Mouse (Mus musculus) kidney, adult 2 months (tissue): Measurements from ENCODE around the gene Trpc7. TPM values are rescaled to one million over a fixed set of nuclear protein-coding genes. Genes with fewer than 3 reads are reported as not detected.

ENCODE experiments used
- DNase-seq: peaks from one replicate; pipeline ENCODE4 v3.0.0; 2021
- H3K27ac ChIP-seq: fragments of 200-500 bp; 2 replicates; pipeline ENCODE4 v1.5.1; 2012; ENCODE audit warnings: low read depth, low read length, control low read depth, inconsistent platforms; ENCODE audit not compliant: insufficient read depth
- H3K27me3 ChIP-seq: fragments of 200-500 bp; replicated peaks from 2 replicates; pipeline ENCODE4 v1.6.1; 2012; ENCODE audit warnings: mild to moderate bottlenecking, moderate library complexity, low read length, inconsistent platforms; ENCODE audit not compliant: control insufficient read depth, insufficient read depth
- H3K36me3 ChIP-seq: fragments of 200-500 bp; 2 replicates; pipeline ENCODE4 v1.6.1; 2012; ENCODE audit warnings: mild to moderate bottlenecking, moderate library complexity, low read length, inconsistent platforms; ENCODE audit not compliant: control insufficient read depth, insufficient read depth
- H3K4me1 ChIP-seq: fragments of 200-500 bp; 2 replicates; pipeline ENCODE4 v1.6.1; 2011; ENCODE audit warnings: low read length; ENCODE audit not compliant: control insufficient read depth, insufficient read depth
- H3K4me3 ChIP-seq: fragments of 200-500 bp; 2 replicates; pipeline ENCODE4 v1.5.1; 2011; ENCODE audit warnings: mild to moderate bottlenecking, low read depth, low read length, control low read depth; ENCODE audit not compliant: insufficient read depth
- CTCF ChIP-seq: fragments of 200-500 bp; conservative IDR thresholded peaks from 2 replicates; pipeline ENCODE4 v1.5.1; 2011; ENCODE audit warnings: low read depth, mild to moderate bottlenecking, control low read depth, low read length, moderate library complexity, mixed read lengths; ENCODE audit not compliant: insufficient read depth, insufficient read length
- POLR2A ChIP-seq: fragments of 200-500 bp; IDR thresholded peaks from one replicate; pipeline ENCODE4 v1.6.1; 2011; ENCODE audit warnings: low read depth, low read length, control low read depth
- WGBS: fragments of 180-500 bp; shearing (Covaris S2); methylation state at CpG from one replicate; pipeline ENCODE4 v1.1.7; 2018; 5-methylcytosine and 5-hydroxymethylcytosine counted together
- polyA plus RNA-seq: library from polyadenylated mRNA; depleted of rRNA; stranded (reverse); fragments of >200 nt; gene quantifications from 2 replicates; pipeline ENCODE4 v1.2.3, GENCODE M21; 2012

Trpc7 gene
- polyA plus RNA-seq, 1 experiment, result not detected

DNA sequence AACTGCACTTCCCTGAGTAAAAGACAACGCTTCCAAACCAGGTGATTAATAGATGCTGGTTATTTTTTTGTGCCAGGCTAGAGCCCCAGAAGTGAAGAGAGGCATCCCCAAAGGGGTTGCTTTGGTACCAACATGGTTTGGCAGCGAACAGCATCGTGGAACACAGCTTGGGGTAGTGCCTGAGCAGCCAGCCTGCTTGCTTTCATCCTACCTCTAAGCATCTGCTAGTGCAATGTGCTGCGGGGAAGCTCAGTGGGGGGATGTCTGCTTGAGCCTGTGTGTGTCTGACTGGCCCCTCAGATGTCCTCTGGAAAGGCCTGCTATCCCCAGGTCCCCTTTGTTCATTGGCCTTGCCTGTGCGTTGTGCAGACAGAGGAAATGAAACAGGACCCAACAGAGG, 42.4 kb downstream of the Trpc7 start:
- no peaks in the 10 kb centered on the region for H3K36me3 ChIP-seq
- WGBS, result 63% methylated on average over 5 of the region's 5 CpGs
- H3K4me1 ChIP-seq, result no peaks in the 10 kb centered on the region
- no peak for DNase-seq
- TF ChIP-seq CTCF (no peak), POLR2A (no peak)
- no peaks in the 10 kb centered on the region for H3K27me3 ChIP-seq
- H3K27ac ChIP-seq, result no peak overlapping the region
- H3K4me3 ChIP-seq, result no peak overlapping the region

DNA sequence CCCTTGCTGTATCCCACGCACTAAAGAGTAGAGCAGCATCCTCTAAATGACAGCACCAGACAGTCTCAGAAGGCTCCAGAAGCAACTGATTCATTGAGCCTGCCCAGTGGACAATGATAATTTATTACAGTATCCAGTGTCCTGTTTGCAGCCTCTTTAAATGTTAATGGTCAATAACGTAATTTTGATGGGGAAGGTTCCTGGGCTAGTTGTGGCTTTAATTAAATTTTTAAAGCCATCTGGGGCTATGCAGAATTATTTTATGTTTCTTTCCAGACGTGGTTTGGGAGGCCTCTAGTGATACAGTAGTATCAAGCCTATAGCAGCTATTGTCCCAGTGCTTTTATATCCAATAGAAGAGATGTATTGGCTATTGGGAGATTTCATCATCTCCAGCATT, 49.9 kb downstream of the Trpc7 start:
- Histone ChIP-seq H3K4me1 (no peaks in the 10 kb centered on the region), H3K4me3 (no peak overlapping the region), H3K36me3 (no peaks in the 10 kb centered on the region), H3K27me3 (no peaks in the 10 kb centered on the region), H3K27ac (no peak overlapping the region)
- DNase-seq, result no peak
- 71% methylated on average over 3 of the region's 3 CpGs for WGBS
- TF ChIP-seq POLR2A, result no peak
- no peak for TF ChIP-seq CTCF

DNA sequence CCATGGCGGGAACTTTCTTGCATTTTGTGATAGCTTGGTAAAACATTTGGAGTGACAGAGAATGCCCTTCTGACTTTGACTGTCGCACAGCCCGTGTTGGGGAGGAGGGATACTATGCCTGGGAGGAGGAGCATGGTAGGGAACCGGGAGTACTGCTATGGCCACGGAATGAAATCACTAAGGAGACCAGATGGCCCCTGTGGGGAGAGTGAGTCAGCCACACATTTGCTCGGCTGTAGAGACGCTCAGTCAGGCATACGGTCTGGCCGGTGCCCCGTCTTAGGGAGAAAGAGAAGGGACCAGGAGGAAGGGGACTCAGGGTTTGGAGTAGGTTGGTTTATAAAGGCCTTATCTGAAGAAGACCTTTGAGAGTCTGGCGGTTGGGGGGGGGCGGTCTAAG, 80.3 kb downstream of the Trpc7 start:
- DNase-seq, result no peak
- 78% methylated on average over 12 of the region's 12 CpGs for WGBS
- TF ChIP-seq CTCF (no peak), POLR2A (no peak)

DNA sequence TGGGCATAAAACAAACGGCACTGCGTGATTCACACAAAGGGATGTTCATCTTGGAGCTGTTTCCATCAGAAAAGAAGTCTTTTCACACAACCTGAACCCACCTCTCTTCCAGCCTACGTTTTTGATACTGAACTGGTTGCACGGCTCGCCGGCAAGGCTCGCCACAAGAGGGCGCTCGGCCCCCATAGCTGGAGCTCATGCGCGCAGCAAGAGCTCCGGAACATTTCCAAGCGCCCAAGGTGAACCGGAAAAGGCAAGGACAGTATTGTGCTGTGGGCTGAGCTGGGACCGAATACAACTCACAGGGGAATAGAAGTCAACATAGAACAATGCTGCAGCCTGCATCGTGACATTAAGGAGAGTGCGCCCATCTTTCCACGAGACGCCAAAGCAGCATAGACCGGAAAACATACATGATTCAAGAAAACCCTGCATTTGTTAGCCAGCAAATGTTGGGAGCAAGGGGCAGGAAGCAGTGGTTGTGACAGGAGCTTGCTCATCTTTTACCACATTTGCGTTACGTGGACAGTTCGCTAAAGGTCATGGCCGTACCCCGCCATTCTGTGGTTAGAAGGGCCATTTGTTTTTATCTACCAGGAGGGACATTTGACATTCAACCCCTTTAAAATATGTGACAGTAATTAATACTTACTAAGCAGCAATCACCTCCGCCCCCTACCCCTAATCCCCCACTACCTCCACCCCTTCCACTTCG, 88.9 kb downstream of the Trpc7 start:
- Histone ChIP-seq H3K36me3 (no peaks in the 10 kb centered on the region), H3K27me3 (no peaks in the 10 kb centered on the region), H3K4me3 (peak overlapping the region; percentile 11; the same call in 1 of the 2 replicates), H3K4me1 (no peaks in the 10 kb centered on the region), H3K27ac (no peak overlapping the region)
- DNase-seq, result peak; percentile 88
- WGBS, result 5% methylated on average over 27 of the region's 27 CpGs
- TF ChIP-seq POLR2A, result no peak
- peak; percentile 90 for TF ChIP-seq CTCF

More for the DNA sequence above, 80.3 kb downstream of the Trpc7 start:
- Histone ChIP-seq H3K36me3 (no peaks in the 10 kb centered on the region), H3K27me3 (no peaks in the 10 kb centered on the region), H3K4me3 (no peak overlapping the region), H3K4me1 (no peaks in the 10 kb centered on the region), H3K27ac (no peak overlapping the region)

DNA sequence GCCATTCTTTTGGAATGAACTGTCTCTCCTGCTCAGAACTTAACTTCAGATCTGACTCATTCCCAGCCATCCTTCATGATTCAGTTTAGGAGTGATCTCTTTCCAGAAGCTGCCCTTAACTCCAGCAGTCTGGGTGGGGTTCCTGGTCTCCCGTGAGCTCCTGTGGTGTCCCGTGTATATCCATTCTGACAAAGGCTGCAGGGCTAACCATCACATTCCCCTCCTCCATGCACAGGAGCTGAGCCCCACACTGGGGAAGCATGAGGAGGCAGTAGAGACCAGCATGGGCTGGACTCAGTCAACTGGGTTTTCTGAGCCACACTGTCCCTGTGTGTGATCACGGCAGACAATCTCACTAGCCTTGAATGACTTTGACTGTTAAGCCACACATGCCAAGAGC, 90.7 kb downstream of the Trpc7 start:
- no peaks in the 10 kb centered on the region for H3K27me3 ChIP-seq
- whole genome bisulfite sequencing, result 74% methylated on average over 3 of the region's 3 CpGs
- DNase-seq, result no peak
- no peak overlapping the region for H3K4me3 ChIP-seq
- no peak overlapping the region for H3K27ac ChIP-seq
- TF ChIP-seq CTCF (no peak), POLR2A (no peak)
- H3K36me3 ChIP-seq, result no peaks in the 10 kb centered on the region
- H3K4me1 ChIP-seq, result no peaks in the 10 kb centered on the region

DNA sequence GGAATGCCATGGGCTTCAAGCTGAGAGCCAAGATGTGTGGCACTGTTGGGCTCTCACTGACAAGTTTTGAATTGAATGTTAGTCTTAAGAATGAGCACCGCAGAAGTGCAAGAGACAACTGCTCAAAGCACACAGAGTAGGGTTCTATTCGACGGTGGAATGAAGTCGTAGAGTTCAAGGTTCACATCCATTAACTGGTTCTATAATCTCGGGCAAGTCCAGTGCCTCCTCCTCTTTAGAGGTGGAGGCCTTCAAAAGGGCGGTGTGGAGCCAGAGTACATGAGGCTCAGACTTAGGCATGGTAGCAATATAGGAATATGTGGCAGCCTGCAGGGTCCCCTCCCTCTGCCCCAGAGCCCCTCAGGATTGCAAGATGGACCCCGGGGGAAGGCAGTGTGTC, 98.3 kb downstream of the Trpc7 start:
- Histone ChIP-seq H3K36me3 (no peaks in the 10 kb centered on the region), H3K27ac (no peak overlapping the region), H3K4me1 (no peaks in the 10 kb centered on the region), H3K27me3 (no peaks in the 10 kb centered on the region), H3K4me3 (no peak overlapping the region)
- TF ChIP-seq CTCF (no peak), POLR2A (no peak)
- 66% methylated on average over 7 of the region's 7 CpGs for WGBS
- DNase-seq, result no peak

DNA sequence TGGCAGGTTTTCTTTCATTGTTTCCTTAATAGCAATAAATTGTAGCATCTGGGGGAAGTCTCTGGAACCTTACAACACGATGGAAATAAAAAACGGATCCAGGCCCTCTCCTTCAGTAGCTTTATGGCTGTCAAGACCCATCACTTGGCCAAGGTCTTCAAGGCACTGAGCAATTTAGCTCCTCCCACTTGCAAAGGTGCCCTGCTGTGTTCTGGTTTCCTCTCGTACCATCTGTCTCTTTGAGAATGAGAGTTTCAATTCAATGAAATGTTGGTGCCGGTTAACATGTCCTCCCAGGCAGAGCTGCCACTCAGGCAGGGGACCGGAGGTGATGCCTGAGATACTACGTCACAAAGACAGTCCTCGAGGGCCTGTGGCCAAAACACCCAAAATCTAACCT, 100.3 kb downstream of the Trpc7 start:
- Histone ChIP-seq H3K27ac (no peak overlapping the region), H3K4me3 (no peak overlapping the region), H3K36me3 (no peaks in the 10 kb centered on the region), H3K4me1 (no peaks in the 10 kb centered on the region), H3K27me3 (no peaks in the 10 kb centered on the region)
- no peak for DNase-seq
- no peak for TF ChIP-seq CTCF
- TF ChIP-seq POLR2A, result no peak
- 78% methylated on average over 7 of the region's 7 CpGs for WGBS
